Comparison of ENCODE assay signal across 8 mouse cellular contexts in genomic region chr5:100079040-100079930, GRCm38 (mm10). TPM values are rescaled to one million over a fixed set of nuclear protein-coding genes. Genes with fewer than 3 reads are reported as not detected.
DNase-seq lines count a peak whose midpoint lies in the region; ATAC-seq and TF ChIP-seq lines count a peak whose summit lies in the region.

No protein-coding gene starts in this region.

- H3K27me3 ChIP-seq in forebrain, embryonic 12.5 days: peaks cover 3% of the 10 kb centered on the region; the same call in 1 of the 2 replicates
- H3K27me3 ChIP-seq in intestine, postnatal 0 days (replicated peaks; ENCODE audit: control insufficient read depth, insufficient read depth, low read length): no peaks in the 10 kb centered on the region
- no peaks in the 10 kb centered on the region for H3K27me3 ChIP-seq in testis, adult 2 months (ENCODE audit: control insufficient read depth, insufficient read depth, low read length)

- DNase-seq in layer of hippocampus, adult 2 months (ENCODE audit: low spot score in 2 of 2): no peak
- DNase-seq in layer of hippocampus, postnatal 14 days (ENCODE audit: low spot score in 2 of 2): no peak

- peak overlapping the region; percentile 53 for H3K4me2 ChIP-seq in forebrain, embryonic 12.5 days
- peak overlapping the region; percentile 67 for H3K4me2 ChIP-seq in intestine, postnatal 0 days (replicated peaks; ENCODE audit: low read depth)

- TF ChIP-seq POLR2A in testis, adult 2 months (IDR thresholded peaks at IDR 0.05; ENCODE audit: control insufficient read depth, low read depth, low read length): no peak

- 40% methylated on average over 36 of the region's 36 CpGs for WGBS in forebrain, embryonic 12.5 days
- WGBS in intestine, postnatal 0 days: 25% methylated on average over 36 of the region's 36 CpGs

- peak overlapping the region; percentile 18; the same call in 1 of the 2 replicates for H3K27ac ChIP-seq in layer of hippocampus, adult 2 months
- no peak overlapping the region for H3K27ac ChIP-seq in forebrain, embryonic 12.5 days
- H3K27ac ChIP-seq in intestine, postnatal 0 days (ENCODE audit: low read depth, low read length): no peak overlapping the region
- no peak overlapping the region for H3K27ac ChIP-seq in testis, adult 2 months (ENCODE audit: control insufficient read depth, insufficient read depth, low read depth, low read length)

- no peak for TF ChIP-seq CTCF in layer of hippocampus, adult 2 months (conservative IDR thresholded peaks at IDR 0.05)
- no peak for TF ChIP-seq CTCF in intestine, postnatal 0 days (IDR thresholded peaks at IDR 0.05; ENCODE audit: low read depth)
- TF ChIP-seq CTCF in testis, adult 2 months (IDR thresholded peaks at IDR 0.05; ENCODE audit: control insufficient read depth, insufficient read depth, insufficient replicate concordance, low read depth, low read length): no peak

- peak; percentile 49 for ATAC-seq in activated CD4-positive, CD25-positive, alpha-beta regulatory T cell, adult 4 months
- peak; percentile 48 for ATAC-seq in forebrain, embryonic 12.5 days (ENCODE audit: low FRiP score)
- ATAC-seq in intestine, postnatal 0 days: peak; percentile 42; the same call in 1 of the 2 replicates
- peak; percentile 59 for ATAC-seq in megakaryocyte progenitor cell, adult 5-6 weeks (replicated peaks; ENCODE audit: poor library complexity)
- ATAC-seq in erythroid progenitor cell, adult 5-6 weeks (replicated peaks; ENCODE audit: low FRiP score, poor library complexity, severe bottlenecking): no peak

- peaks cover 12% of the 10 kb centered on the region; the same call in 1 of the 2 replicates for H3K4me1 ChIP-seq in forebrain, embryonic 12.5 days
- peaks cover 2% of the 10 kb centered on the region; the same call in 1 of the 2 replicates for H3K4me1 ChIP-seq in intestine, postnatal 0 days (replicated peaks; ENCODE audit: control insufficient read depth, insufficient read depth, low read length)
- H3K4me1 ChIP-seq in testis, adult 2 months (ENCODE audit: control insufficient read depth, insufficient read depth, low read length): peaks cover 5% of the 10 kb centered on the region

- H3K9ac ChIP-seq in forebrain, embryonic 12.5 days: 0 out of 2 replicates have a peak overlapping the region, but pooled peaks have one; percentile 0
- H3K9ac ChIP-seq in intestine, postnatal 0 days (ENCODE audit: low read depth, low read length): peak overlapping the region; percentile 26; the same call in 1 of the 2 replicates

- no peaks in the 10 kb centered on the region for H3K36me3 ChIP-seq in forebrain, embryonic 12.5 days (replicated peaks)
- H3K36me3 ChIP-seq in intestine, postnatal 0 days (ENCODE audit: control insufficient read depth, insufficient read depth): no peaks in the 10 kb centered on the region
- H3K36me3 ChIP-seq in testis, adult 2 months (ENCODE audit: control insufficient read depth, insufficient read depth, low read length): no peaks in the 10 kb centered on the region

- peak overlapping the region; percentile 25 for H3K4me3 ChIP-seq in layer of hippocampus, adult 2 months
- H3K4me3 ChIP-seq in forebrain, embryonic 12.5 days (replicated peaks): peak overlapping the region; percentile 32
- peak overlapping the region; percentile 29 for H3K4me3 ChIP-seq in intestine, postnatal 0 days (ENCODE audit: low read depth, low read length)
- H3K4me3 ChIP-seq in testis, adult 2 months (ENCODE audit: control insufficient read depth, low read depth, low read length): peak overlapping the region; percentile 62

- no peaks in the 10 kb centered on the region for H3K9me3 ChIP-seq in forebrain, embryonic 12.5 days
- no peaks in the 10 kb centered on the region for H3K9me3 ChIP-seq in intestine, postnatal 0 days (ENCODE audit: control insufficient read depth)

RNA-seq across cellular contexts. Expression of gene Enoph1, which starts 39.5 kb away (rescaled TPM):
- 10 to 100 TPM; 50.8 to 51.9 TPM for total RNA-seq in layer of hippocampus, adult 2 months (2021)
- 10 to 100 TPM; 50.2 to 52.1 TPM for total RNA-seq in layer of hippocampus, postnatal 14 days (2021)
- polyA plus RNA-seq in activated CD4-positive, CD25-positive, alpha-beta regulatory T cell, adult 4 months (2017; shearing (Covaris generic)): 10 to 100 TPM; 31.5 to 33.1 TPM
- 43.8 and 45.0 TPM in 2 replicates for polyA plus RNA-seq in forebrain, embryonic 12.5 days (2016; fragmentation: Nextera tagmentation; extraction: Ambion mirVana)
- 26.6 TPM in 2 replicates for polyA plus RNA-seq in intestine, postnatal 0 days (2015; fragmentation: Nextera tagmentation; extraction: Ambion mirVana)
- 46.5 and 46.8 TPM in 2 replicates for total RNA-seq in megakaryocyte progenitor cell, adult 5-6 weeks (2015)
- total RNA-seq in megakaryocyte progenitor cell, adult 5-6 weeks (2017): 45.9 and 47.4 TPM in 2 replicates
- 29.9 and 31.8 TPM in 2 replicates for polyA plus RNA-seq in testis, adult 2 months (2012; rRNA removed)
- total RNA-seq in erythroid progenitor cell, adult 5-6 weeks (2015; ENCODE audit: low replicate concordance): 4.2 and 10.5 TPM in 2 replicates
- 3.3 and 6.2 TPM in 2 replicates for total RNA-seq in erythroid progenitor cell, adult 5-6 weeks (2017; ENCODE audit: low replicate concordance)

RNA-seq across cellular contexts. Expression of gene Hnrnpdl, which starts 39.8 kb away (rescaled TPM):
- total RNA-seq in layer of hippocampus, adult 2 months (2021): 100 to 1,000 TPM; 203 to 216 TPM
- 100 to 1,000 TPM; 160 to 187 TPM for total RNA-seq in layer of hippocampus, postnatal 14 days (2021)
- polyA plus RNA-seq in activated CD4-positive, CD25-positive, alpha-beta regulatory T cell, adult 4 months (2017; shearing (Covaris generic)): 100 to 1,000 TPM; 105 to 110 TPM
- 284 and 293 TPM in 2 replicates for polyA plus RNA-seq in forebrain, embryonic 12.5 days (2016; fragmentation: Nextera tagmentation; extraction: Ambion mirVana)
- 61.6 and 63.2 TPM in 2 replicates for polyA plus RNA-seq in intestine, postnatal 0 days (2015; fragmentation: Nextera tagmentation; extraction: Ambion mirVana)
- total RNA-seq in megakaryocyte progenitor cell, adult 5-6 weeks (2015): 283 and 299 TPM in 2 replicates
- total RNA-seq in megakaryocyte progenitor cell, adult 5-6 weeks (2017): 415 and 496 TPM in 2 replicates
- polyA plus RNA-seq in testis, adult 2 months (2012; rRNA removed): 25.7 and 25.9 TPM in 2 replicates
- total RNA-seq in erythroid progenitor cell, adult 5-6 weeks (2015; ENCODE audit: low replicate concordance): 233 and 266 TPM in 2 replicates
- 256 and 262 TPM in 2 replicates for total RNA-seq in erythroid progenitor cell, adult 5-6 weeks (2017; ENCODE audit: low replicate concordance)

Comparison
In these comparisons a context has a peak if more than half of its experiments do, and no peak if none do; other contexts are left out.
1. RNA of gene Enoph1, which starts 39.5 kb away (total RNA-seq): 50.2 to 52.1 TPM in layer of hippocampus, postnatal 14 days, 50.8 to 51.9 TPM in layer of hippocampus, adult 2 months and 45.9 to 47.4 TPM in megakaryocyte progenitor cell, adult 5-6 weeks; 3.3 to 10.5 TPM in erythroid progenitor cell, adult 5-6 weeks; every median in the first group is over 4 times any median in the second.
2. Peak in every context shown above with its lines, with median percentiles within 50 percentile points of each other: H3K4me3 ChIP-seq.